Mouse (Mus musculus): ENCODE data around the gene Nid2. TPM values are rescaled to one million over a fixed set of nuclear protein-coding genes. Genes with fewer than 3 reads are reported as not detected.

Gene Nid2
- total RNA-seq, 2 experiments from 2014 or later: 118 to 125 TPM

DNA sequence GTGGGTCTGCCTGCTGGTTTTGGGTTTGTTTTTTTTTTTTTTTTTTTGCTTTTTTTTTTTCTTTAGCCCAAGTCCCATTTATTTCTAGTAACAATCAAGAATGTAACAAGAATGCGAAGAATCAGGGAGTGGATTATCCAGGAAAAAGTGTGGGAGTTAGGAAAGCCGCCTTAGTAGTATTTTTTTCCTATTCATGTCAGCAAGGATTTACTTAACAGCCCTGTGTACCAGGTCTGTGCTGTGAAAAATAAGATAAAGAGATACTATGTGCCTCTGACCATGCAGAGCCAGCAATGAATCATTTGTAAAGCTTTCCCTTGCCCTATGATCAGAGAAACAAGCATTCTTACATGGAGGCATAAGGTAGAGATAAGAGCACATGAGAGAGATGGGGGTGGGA lies 4.8 kb upstream of the Nid2 start:
- no peak for DNase-seq

DNA sequence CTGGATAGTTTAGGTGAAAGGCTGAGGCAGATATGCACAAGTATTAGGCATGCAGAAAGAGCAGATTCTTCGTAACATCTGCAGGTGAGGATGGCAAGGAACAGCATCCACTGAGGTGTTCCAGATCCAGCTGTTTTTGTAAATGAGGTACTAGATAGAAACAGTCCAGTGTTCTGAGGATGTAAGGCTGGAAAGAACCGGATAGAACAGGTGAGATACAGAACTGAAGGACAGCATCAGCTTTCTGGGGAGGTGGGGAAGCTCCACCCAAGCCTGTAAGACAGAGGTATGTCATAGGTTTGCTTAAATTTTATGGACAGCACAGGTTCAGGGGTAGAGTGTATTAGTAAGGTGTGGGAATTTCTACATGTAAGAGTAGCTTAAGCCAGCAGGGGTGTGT lies 4.3 kb upstream of the Nid2 start:
- no peak for DNase-seq

DNA sequence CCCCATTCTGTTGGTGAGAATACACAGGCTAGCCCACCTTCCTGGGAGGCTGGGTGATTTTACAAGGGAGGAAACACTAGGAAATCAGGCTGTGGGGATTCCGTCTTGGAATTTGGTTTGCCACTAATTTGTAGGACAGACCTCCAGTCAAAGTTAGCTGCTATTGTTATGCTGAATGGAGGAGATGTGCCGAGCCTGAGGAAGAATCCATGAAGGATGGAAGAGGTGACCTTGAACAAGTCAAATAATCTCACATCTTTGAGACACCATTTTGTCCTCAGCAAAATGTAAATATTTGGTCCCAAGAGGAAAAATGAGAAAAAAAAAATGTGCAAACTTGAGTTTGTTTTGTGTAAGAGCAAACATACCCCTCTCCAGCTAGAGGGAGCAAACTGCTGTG lies 1.3 kb upstream of the Nid2 start:
- no peak for DNase-seq

DNA sequence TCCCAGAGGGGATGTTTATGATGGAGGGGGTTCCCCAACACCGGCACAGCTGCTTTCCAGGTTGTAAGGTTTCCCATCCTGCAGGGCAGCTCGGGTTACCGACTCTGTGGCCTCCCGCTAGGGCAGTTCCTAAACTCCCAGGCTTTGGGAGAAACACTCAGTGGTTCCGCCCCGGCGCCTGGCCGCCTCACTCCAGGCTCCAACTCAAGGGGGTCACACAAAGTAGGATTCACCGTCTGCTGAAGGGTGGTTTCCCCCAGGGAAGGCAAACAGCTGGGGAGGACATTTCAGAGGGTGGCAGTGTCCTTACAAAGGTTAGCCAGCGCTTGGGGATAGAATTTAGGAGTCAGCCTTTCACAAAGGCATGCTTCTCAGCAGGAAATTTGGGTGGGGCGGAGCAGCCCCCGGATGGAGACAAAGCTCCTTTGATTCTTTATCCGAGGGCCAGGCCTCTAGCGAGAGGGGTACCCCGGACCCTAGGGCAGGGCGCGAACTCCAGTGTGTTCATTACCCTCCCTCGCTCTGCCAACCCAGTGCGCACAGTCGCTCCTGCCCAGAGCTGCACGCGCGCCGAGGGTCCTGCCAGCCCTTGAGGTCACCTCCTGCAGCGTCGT lies 547 bp upstream of the Nid2 start:
- peak; percentile 43 for DNase-seq

DNA sequence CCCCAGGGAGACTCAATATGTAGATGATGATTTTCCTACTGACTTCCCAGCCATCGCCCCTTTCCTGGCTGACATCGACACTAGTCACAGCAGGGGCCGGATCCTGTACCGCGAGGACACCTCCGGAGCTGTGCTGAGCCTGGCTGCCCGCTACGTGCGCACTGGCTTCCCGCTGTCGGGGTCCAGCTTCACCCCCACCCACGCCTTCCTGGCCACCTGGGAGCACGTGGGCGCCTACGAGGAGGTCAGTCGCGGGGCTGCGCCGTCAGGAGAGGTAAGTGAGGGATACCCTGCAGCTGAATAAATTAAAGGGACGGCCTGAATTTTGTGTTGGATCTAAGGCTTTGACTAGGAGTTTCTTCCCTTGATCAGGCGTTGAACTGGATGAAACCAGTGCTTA lies 1.2 kb downstream of the Nid2 start:
- peak; percentile 40 for DNase-seq

DNA sequence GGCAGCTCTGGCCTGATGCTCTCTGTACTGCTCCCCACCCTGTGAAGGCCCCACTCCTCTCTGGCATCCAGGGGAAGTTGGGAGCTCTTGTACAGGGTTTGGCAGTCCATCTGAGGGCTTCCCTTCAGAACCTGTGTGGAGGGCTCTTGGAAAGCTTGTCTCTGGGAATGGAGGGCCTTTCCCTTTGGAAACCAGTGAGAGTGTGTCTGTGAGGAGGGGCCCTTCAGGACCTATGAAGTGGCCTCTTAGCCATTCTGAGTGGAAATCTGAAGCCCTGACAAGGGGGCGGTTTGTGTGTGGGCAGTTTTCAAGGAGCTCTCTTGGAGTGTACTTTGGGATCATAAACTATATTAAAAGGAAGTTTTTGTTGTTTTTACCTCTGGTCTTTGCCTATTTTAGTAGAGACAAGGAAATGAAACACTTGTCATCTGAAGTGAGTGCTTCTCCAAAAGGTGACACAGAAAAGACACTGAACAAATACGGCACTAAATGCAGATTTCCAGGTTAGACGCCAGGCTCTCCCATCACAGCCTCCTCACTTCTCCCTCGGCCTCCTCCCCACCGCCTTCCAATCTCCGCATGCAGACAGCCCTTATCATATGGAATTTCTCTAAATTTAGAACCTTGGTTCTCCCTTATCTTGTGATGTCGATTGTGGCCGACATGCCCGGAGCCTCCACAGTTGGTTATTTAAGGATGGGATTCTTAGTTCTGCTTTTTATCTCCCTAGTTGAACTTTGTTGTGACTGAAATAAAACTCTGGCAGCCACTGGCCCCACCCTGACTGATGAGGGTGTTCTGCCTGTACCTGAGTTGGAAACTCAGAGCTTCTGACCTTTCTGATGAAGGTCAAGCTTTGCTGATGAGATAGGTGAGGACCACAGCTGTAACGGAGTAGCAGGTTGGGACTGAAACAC lies 8.5 kb downstream of the Nid2 start:
- no peak for DNase-seq

DNA sequence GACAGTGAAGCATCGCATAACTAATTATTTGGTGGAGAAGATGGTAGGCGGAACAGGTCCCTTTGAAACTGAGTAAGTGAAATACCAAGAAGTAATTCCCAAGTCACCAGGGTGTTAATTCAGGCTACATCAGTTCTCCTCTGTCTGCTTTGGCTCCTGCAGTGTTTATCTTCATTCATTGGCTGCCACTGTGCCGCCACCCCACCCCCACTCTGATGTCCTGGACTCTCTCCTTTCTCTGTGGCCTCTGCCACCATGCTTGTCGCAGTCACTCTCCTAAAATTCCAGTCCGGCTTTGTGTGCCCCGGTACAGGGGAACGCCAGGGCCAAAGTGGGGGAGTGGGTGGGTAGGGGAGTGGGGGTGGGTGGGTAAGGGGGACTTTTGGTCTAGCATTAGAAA lies 9.7 kb downstream of the Nid2 start:
- DNase-seq: peak; percentile 68

DNA sequence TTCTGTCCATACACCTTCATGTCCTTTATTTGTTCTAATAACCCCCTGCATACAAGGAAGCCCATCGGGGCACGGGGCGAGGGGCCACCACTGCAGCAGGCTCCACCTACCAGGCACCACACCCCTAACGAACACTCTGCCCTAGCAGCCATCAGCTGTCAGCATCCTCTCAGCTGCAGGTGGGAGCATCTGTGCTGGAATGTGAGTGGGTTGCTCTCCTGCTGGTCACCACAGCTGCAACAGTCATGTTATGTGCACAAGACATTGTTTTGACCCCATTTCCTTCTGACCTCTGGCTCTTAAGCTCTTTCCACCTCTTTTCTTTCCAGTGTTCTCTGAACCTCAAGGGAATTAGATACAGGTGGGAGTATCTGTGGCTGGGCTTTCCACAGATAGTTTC lies 10.9 kb downstream of the Nid2 start:
- no peak for DNase-seq

DNA sequence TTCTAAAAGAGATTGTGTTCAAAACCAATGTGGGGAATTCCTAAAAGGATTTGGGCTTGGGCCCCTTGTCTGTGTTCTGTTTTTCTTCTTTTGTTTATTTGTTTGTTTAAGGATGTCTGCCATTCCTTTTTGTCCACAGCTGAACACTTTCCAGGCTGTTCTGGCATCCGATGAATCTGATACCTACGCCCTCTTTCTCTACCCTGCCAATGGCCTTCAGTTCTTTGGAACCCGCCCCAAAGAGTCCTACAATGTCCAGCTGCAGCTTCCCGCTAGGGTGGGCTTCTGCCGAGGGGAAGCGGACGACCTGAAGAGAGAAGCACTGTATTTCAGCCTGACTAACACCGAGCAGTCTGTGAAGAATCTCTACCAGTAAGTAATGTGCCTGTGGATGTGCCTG lies 12.5 kb downstream of the Nid2 start:
- no peak for DNase-seq

DNA sequence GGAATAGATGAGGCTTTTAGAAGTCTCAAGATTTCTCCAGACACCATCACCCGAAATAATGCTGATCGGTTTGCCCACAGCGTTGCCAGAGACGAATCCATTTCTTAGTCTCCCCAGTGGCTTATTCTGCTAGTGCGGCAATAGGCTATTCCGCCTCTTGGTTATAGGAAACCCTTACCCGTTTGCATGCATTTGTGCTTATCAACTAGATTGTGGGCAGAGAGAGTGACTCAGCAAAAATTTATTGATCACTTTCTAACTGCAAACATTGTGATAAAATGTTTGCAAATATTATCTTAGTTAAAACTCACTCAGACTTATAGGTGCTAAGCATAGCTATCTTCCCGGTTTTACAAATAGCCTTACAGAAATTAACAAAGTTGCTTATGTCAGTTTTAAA lies 13.3 kb downstream of the Nid2 start:
- no peak for DNase-seq

DNA sequence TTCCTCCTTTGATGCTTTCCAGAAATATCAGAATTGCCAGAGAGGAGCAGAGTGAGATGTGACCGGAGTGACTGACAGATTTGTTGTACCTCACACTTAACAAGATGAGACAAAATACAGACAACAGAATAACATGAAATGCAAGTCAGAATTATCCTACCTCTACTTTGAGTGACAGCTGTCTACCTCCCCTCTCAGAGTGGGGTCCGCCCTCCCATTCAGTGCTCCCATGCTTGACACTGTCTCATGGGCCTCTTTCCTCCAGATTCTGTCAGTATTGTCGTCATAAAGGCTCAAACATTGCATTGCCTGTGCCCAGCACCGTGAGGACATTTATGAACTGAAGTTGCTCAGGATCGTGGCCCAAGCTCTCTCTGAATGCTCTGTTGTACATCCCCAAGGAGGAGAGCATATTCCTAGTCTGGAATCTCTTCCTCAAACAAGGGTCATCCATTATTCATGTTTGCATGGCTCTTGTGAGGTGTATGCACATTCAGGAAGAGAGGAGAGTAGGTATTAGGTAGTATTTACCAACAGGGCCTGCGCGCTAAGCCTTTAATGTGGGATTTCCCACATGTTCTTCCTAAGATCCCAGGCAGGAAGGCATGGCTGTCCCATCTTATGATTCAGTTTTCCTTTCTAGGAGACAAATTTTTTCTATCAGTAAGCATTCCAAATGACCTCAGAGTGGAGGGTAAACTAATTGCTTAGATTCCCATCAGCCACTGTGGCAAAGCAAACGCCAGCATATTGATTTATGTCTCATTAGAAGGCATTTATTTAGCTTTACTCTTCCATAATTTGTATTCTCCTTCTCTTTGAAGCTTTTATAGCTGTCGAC lies 14.7 kb downstream of the Nid2 start:
- no peak for DNase-seq

DNA sequence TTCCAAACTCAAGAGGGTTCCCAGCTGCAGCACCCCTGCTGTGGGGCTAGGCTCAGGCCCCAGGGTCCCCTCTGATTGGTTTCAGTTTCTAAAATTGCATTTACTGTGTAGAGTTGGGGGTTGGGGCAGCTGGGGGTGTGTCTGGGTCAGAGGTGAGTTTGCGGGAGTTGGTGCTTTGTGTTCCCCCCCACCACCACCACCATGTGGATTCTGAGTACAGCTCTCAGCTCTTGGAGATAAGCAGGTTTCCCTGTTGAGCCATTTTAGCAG lies 15.2 kb downstream of the Nid2 start:
- DNase-seq: no peak

DNA sequence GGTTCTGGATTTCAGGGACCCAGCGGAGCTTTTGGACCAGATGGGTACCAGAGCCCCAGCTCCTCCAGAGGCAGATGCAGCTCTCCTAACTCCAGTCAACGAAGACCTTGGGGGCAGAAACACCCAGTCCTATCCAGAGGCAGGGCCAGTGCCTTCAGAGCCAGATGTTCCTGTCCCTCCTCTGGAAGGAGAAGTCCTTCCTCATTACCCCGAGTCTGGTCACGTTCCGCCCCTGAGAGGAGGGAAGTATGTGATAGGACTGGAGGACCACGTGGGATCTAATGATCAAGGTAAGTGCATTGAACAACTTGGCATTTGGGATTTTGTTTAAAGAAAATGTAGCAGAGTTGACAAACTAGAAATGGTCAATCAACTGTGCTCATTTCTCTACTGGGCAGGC lies 17.6 kb downstream of the Nid2 start:
- DNase-seq: no peak

DNA sequence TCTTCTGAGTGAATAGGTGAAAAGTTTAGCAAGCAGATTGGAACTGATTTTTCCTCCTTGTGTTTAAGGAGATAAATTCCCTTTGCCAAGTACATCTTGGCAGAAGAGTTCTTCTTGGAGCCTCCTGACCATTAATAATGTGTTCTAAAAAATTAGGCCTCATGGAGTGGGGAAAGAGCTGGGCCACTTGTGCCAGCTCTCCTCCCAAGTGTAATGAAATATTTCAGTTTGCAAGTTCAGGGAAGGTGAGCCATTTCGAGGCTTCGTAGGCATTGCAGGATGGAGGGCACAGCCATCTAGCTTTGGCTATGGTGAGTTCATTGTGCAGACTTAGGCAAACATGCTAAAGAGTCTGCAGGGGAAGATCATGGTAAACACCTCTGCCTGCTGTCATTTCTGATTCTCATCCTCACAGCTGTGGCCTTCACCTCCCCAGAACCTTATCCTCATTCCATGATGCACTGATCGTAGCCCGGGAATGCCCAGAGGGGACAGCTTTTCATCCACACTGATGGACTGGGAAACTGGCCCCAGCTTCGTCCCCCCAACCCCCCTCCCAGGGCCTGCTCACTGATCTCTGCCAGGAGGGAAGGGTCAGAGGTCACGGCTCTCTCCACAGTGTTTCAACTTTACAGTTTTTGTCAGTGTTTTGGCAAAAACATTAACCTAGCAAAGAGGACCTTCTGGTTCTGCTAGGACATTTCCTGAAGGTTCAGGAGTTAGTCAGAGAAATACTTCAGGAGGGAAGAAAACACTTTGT lies 18.6 kb downstream of the Nid2 start:
- no peak for DNase-seq

DNA sequence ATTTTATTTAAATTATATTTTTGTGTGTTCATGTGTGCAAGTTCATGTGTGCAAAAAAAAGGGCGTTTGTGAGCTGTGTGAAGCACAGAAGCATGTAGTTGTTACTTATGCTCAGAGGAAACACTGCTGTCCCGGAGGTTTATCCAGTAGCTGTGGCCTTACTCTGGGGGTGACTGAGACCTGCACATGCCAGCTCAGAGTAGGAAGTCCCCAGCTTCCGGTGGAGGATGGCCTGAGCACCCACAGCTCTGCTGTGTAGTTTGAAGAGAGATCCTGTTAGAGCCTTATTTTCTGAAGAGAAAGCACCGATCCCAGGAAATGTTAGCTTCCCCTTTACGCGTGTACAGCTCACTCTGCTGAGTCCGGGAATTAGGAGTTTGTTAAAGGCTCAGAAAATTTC lies 20.1 kb downstream of the Nid2 start:
- DNase-seq: no peak

DNA sequence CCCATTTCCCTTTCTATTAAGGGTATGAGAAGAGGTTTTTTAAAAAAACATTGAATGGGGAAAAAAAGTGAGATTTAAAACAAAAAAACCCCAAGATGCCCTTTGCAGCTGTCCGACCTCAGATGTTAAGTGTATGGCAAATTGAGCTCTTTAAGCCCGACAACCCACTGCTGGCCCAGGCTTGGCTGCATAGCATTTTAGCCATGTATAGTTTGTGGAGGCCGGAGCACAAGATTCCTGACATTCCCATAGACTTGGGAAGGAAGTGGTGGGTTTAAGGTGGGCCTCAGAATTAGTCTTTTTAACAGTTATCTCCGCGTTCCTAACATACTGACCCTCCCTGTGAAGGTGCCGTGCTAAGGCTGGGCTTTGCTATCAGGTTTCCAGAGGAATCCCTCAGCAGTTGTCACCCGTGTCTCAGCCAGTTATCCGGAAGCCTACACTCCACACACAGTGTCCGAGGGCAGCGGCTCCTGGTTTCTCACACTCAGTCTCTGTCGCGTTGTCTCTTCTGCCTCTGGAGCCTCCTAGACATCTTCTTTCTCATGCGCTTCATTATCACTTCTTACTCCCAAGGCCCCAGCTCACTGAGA lies 23.1 kb downstream of the Nid2 start:
- DNase-seq: no peak

DNA sequence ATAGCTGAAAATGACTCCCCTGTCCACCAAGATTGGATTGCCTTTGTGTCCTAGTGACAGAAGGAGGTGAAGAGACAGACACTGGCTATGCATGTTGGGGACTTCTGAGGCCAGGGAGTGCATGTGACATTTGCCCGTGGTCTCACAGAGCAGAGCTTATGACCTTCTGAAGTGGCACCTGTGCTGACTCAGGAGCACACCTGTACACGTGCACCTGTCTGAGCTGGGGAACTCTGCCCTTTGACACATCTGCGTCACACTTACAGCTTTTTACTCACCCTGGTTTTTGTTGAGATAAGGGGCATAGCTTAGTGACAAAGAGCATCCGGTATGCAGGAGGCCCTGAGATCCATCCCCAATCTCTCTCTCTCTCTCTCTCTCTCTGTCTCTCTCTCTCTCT lies 24.4 kb downstream of the Nid2 start:
- no peak for DNase-seq

DNA sequence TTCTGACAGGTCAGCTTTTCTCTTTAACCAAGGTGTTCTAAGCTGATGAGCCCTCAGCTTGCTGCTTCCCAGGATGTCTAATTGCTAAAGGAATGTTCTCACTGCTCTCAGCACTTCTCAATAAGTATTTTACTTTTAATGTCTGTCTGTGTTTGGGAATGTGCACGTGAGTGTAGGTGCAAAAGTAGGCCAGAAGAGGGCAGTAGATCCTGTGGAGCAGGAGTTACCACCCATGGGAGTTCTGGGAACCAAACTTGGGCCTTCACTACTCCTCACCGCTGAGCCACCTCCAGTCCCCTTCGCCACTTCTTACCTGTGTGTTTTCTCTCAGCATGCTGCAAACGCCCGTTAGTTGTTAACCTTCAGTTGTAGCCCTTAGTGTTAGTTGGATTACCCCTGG lies 25.1 kb downstream of the Nid2 start:
- no peak for DNase-seq

DNA sequence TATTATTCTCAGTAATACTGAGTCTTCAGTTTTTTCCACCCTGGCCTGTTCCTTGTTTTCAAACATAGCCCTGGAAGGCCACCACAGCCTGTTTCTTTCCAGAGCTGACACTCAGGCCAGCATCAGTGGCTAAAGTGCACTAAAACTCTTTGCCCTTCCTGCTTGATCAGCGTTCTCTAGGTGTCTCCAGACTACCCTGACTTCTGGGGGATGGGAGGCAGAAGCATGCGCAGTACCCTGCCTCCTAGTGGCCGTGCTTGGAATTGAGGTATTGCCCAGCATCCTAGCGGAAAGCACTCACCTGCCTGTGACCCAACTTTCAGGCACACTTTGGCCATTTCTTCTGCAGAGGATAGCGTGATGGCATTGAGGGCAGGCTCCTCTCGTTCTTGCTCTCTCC lies 25.8 kb downstream of the Nid2 start:
- peak; percentile 77 for DNase-seq

DNA sequence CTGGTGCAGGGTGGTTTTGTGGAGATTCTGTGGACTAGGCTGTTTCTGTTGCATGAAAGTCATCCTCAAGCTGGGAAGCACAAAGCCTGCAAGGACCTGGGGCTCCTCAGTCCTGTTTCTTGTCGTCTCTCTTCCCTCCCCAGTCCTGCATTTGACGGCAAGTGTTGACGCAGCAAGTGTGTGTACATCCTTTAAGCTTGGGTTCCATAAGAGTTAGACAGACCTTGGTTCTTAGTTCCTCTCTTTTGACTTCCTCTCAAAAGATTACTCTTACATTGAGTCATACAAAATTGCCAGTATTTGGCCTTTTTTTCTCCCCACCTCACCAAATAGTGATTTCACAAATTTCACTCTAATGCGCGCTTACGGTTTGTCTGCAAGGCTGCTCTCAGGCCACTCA lies 26.3 kb downstream of the Nid2 start:
- no peak for DNase-seq

DNA sequence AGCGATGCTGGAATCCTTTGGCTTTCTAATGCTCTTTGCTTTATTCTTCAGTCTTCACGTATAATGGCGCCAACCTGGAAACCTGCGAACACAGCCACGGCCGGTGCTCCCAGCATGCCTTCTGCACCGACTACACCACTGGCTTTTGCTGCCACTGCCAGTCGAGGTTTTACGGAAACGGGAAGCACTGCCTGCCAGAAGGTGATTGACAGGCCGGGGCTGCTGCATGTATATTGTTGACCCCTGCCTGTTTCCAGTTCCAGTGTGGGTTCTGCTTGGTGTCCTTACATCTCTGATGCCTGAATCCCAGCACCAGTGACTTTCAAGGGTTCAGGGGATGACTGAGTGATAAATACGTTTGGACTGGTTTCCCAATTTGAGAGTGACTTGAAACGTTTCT lies 26.9 kb downstream of the Nid2 start:
- DNase-seq: no peak

DNA sequence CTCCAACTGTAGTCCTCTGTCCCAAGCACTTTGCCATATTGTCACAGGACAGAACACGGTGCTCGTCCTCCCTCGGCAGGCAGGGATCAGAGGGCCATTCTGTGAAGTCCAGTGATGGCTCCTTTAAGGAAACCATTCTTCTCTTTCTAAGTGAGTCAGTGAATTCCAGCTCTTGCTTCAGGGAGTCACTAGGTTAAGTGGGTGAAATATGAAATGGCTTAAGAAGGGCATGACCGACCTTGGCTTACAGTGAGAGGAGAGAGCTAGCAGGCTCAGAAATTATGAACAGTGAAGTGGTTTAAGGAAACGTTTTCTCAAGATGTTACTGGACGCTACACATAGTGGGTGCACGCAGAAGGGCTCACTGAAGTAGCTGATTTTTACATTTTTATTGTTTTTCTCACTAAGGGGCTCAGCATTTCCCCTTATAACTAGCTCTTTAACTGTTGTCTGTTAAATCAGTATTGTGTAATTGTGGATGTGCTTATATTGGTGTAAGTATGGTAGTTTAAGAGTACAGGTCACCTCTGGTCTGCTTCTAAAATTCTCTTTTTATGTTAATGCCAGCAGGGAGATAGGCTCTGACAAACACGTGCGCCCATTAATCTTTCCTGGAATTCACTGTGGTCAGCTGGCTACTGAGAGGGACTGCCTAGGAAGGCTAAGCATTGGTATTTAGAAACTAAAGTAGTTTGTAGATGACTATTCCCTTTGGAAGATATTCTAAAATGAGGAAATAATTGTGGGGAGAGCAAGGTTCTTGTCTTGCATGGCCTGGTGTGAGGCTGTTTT lies 34.9 kb downstream of the Nid2 start:
- no peak for DNase-seq
